Mouse (Mus musculus): ENCODE measurements around the gene Gm13539.

GRCm38 (mm10) chr2:25754201-25754600, 27.9 kb upstream of the Gm13539 start:
- TF ChIP-seq POLR2A (IDR thresholded peaks at IDR 0.05; ENCODE audit: borderline replicate concordance, control insufficient read depth, low read depth, low read length) (no peak), CTCF (IDR thresholded peaks at IDR 0.05; ENCODE audit: control insufficient read depth, insufficient read depth, low read length) (no peak)
